Mouse (Mus musculus): ENCODE measurements at regions not wholly inside any gene's neighbourhood (a gene's known extent, or its start where the extent isn't known, plus 50 kb on each side); places are given as distances from the start of the nearest gene placed in this dataset.

- intact Hi-C loops (cut with DNase I) = no loop called here
- DNase-seq = no peak
These were observed 111.7 kb upstream of the Pgrmc2 start for GRCm38 (mm10) chr3:41194311-41195112.

GRCm38 (mm10) chr3:41185305-41186097 is 102.7 kb upstream of the Pgrmc2 start:
- intact Hi-C loops (cut with DNase I) = no loop called here
- no peak for DNase-seq

GRCm38 (mm10) chr3:41184375-41184774 is 101.5 kb upstream of the Pgrmc2 start:
- DNase-seq = no peak

GRCm38 (mm10) chr3:41182900-41183595 is 100.2 kb upstream of the Pgrmc2 start:
- intact Hi-C loops (cut with DNase I) = loop anchor here (5.0 kb wide), 1 partner anchor 384 kb away; no protein-coding TSS in a partner anchor
- peak; percentile 30 for DNase-seq

More at GRCm38 (mm10) chr3:41184375-41184774, 101.5 kb upstream of the Pgrmc2 start:
- intact Hi-C loops (cut with DNase I) = loop anchor here (5.0 kb wide), 1 partner anchor 383 kb away; no protein-coding TSS in a partner anchor

- peak; percentile 89 for DNase-seq
- intact Hi-C loops (cut with DNase I) = loop anchor here (5.0 kb wide), 1 partner anchor 385 kb away; no protein-coding TSS in a partner anchor
These were observed 99.4 kb upstream of the Pgrmc2 start for GRCm38 (mm10) chr3:41182036-41182899.

GRCm38 (mm10) chr3:41181438-41181837 is 98.6 kb upstream of the Pgrmc2 start:
- no peak for DNase-seq
- intact Hi-C loops (cut with DNase I) = loop anchor here (5.0 kb wide), 1 partner anchor 386 kb away; no protein-coding TSS in a partner anchor

GRCm38 (mm10) chr3:41180911-41181310 is 98.1 kb upstream of the Pgrmc2 start:
- no peak for DNase-seq
- intact Hi-C loops (cut with DNase I) = loop anchor here (5.0 kb wide), 1 partner anchor 386 kb away; no protein-coding TSS in a partner anchor

- intact Hi-C loops (cut with DNase I) = no loop called here
- DNase-seq = no peak
These were observed 96.4 kb upstream of the Pgrmc2 start for GRCm38 (mm10) chr3:41179037-41179880.

GRCm38 (mm10) chr3:41177124-41177523 is 94.3 kb upstream of the Pgrmc2 start:
- intact Hi-C loops (cut with DNase I) = no loop called here

GRCm38 (mm10) chr3:41175356-41175755 is 92.5 kb upstream of the Pgrmc2 start:
- DNase-seq = no peak
- intact Hi-C loops (cut with DNase I) = no loop called here

More at GRCm38 (mm10) chr3:41177124-41177523, 94.3 kb upstream of the Pgrmc2 start:
- no peak for DNase-seq

GRCm38 (mm10) chr3:41173561-41173960 is 90.7 kb upstream of the Pgrmc2 start:
- intact Hi-C loops (cut with DNase I) = no loop called here
- no peak for DNase-seq

GRCm38 (mm10) chr3:41172306-41173215 is 89.7 kb upstream of the Pgrmc2 start:
- no peak for DNase-seq
- intact Hi-C loops (cut with DNase I) = no loop called here

GRCm38 (mm10) chr3:41171772-41172171 is 88.9 kb upstream of the Pgrmc2 start:
- intact Hi-C loops (cut with DNase I) = no loop called here
- no peak for DNase-seq

- intact Hi-C loops (cut with DNase I) = no loop called here
- no peak for DNase-seq
These were observed 88.5 kb upstream of the Pgrmc2 start for GRCm38 (mm10) chr3:41171310-41171709.

GRCm38 (mm10) chr3:41170566-41170965 is 87.7 kb upstream of the Pgrmc2 start:
- intact Hi-C loops (cut with DNase I) = no loop called here
- no peak for DNase-seq

GRCm38 (mm10) chr3:41169430-41169829 is 86.6 kb upstream of the Pgrmc2 start:
- no peak for DNase-seq
- intact Hi-C loops (cut with DNase I) = no loop called here

- intact Hi-C loops (cut with DNase I) = no loop called here
- no peak for DNase-seq
These were observed 85.5 kb upstream of the Pgrmc2 start for GRCm38 (mm10) chr3:41168181-41168967.

All from left cerebral cortex, postnatal 4 days (tissue).